Mouse (Mus musculus): ENCODE measurements at regions not wholly inside any gene's neighbourhood (a gene's known extent, or its start where the extent isn't known, plus 50 kb on each side); places are given as distances from the start of the nearest gene placed in this dataset.

- intact Hi-C loops (cut with DNase I), result no loop called here
Measured at GRCm38 (mm10) chr3:60138319-60138718, 56.6 kb downstream of the Sucnr1 start.

- intact Hi-C loops (cut with DNase I), result loop anchor here (10.0 kb wide), 1 partner anchor 355 kb away; no protein-coding TSS in a partner anchor
Measured at GRCm38 (mm10) chr3:60159865-60160264, 78.2 kb downstream of the Sucnr1 start.

GRCm38 (mm10) chr3:60167633-60168032 lies 86.0 kb downstream of the Sucnr1 start:
- intact Hi-C loops (cut with DNase I), result loop anchor here (10.0 kb wide), 1 partner anchor 347 kb away; no protein-coding TSS in a partner anchor

- intact Hi-C loops (cut with DNase I), result loop anchor here (10.0 kb wide), 1 partner anchor 346 kb away; no protein-coding TSS in a partner anchor
Measured at GRCm38 (mm10) chr3:60168135-60168926, 86.7 kb downstream of the Sucnr1 start.

GRCm38 (mm10) chr3:60169606-60170005 lies 87.9 kb downstream of the Sucnr1 start:
- intact Hi-C loops (cut with DNase I), result loop anchor here (10.0 kb wide), 1 partner anchor 345 kb away; no protein-coding TSS in a partner anchor

GRCm38 (mm10) chr3:60184481-60184880 lies 102.8 kb downstream of the Sucnr1 start:
- intact Hi-C loops (cut with DNase I), result no loop called here

GRCm38 (mm10) chr3:60196031-60196430 lies 114.4 kb downstream of the Sucnr1 start:
- intact Hi-C loops (cut with DNase I), result no loop called here

- intact Hi-C loops (cut with DNase I), result no loop called here
Measured at GRCm38 (mm10) chr3:60207936-60208335, 126.3 kb downstream of the Sucnr1 start.

GRCm38 (mm10) chr3:60218938-60219337 lies 137.3 kb downstream of the Sucnr1 start:
- intact Hi-C loops (cut with DNase I), result no loop called here

GRCm38 (mm10) chr3:60240664-60241063 lies 159.0 kb downstream of the Sucnr1 start:
- intact Hi-C loops (cut with DNase I), result no loop called here

GRCm38 (mm10) chr3:60266666-60267415 lies 185.2 kb downstream of the Sucnr1 start:
- intact Hi-C loops (cut with DNase I), result no loop called here

- intact Hi-C loops (cut with DNase I), result no loop called here
Measured at GRCm38 (mm10) chr3:60267416-60268174, 185.9 kb downstream of the Sucnr1 start.

- intact Hi-C loops (cut with DNase I), result no loop called here
Measured at GRCm38 (mm10) chr3:60270463-60270862, 188.8 kb downstream of the Sucnr1 start.

- intact Hi-C loops (cut with DNase I), result no loop called here
Measured at GRCm38 (mm10) chr3:60273744-60274143, 192.1 kb downstream of the Sucnr1 start.

- intact Hi-C loops (cut with DNase I), result no loop called here
Measured at GRCm38 (mm10) chr3:60275249-60275838, 193.7 kb downstream of the Sucnr1 start.

GRCm38 (mm10) chr3:60277791-60278190 lies 194.8 kb upstream of the Mbnl1 start:
- intact Hi-C loops (cut with DNase I), result no loop called here

GRCm38 (mm10) chr3:60281229-60281628 lies 191.4 kb upstream of the Mbnl1 start:
- intact Hi-C loops (cut with DNase I), result no loop called here

GRCm38 (mm10) chr3:60281959-60282495 lies 190.6 kb upstream of the Mbnl1 start:
- intact Hi-C loops (cut with DNase I), result no loop called here

- intact Hi-C loops (cut with DNase I), result no loop called here
Measured at GRCm38 (mm10) chr3:60292142-60292541, 180.5 kb upstream of the Mbnl1 start.

GRCm38 (mm10) chr3:60292940-60293339 lies 179.7 kb upstream of the Mbnl1 start:
- intact Hi-C loops (cut with DNase I), result no loop called here

- intact Hi-C loops (cut with DNase I), result no loop called here
Measured at GRCm38 (mm10) chr3:60305399-60305798, 167.2 kb upstream of the Mbnl1 start.
